Mouse (Mus musculus): Measurements from ENCODE around the gene Olfr859.
"Not testable (repeated sequence)": the region's sequence is repeated elsewhere in the genome, so short reads cannot be mapped to it uniquely, and the experiment has no call there.

Gene Olfr859

GRCm38 (mm10) chr9:19804606-19805005 lies at the start of gene Olfr859:
Olfr859 (plus strand) TSS chr9:19804906.
- DNase-seq (ENCODE audit: low spot score), result not testable (repeated sequence)

GRCm38 (mm10) chr9:19769136-19769535 lies 35.6 kb upstream of the Olfr859 start:
- DNase-seq (ENCODE audit: low spot score), result no peak

GRCm38 (mm10) chr9:19769701-19770100 lies 35.0 kb upstream of the Olfr859 start:
- DNase-seq (ENCODE audit: low spot score), result no peak

- DNase-seq (ENCODE audit: low spot score), result no peak
Measured at GRCm38 (mm10) chr9:19779983-19780382, 24.7 kb upstream of the Olfr859 start, which contains the start of gene Olfr58. Olfr58 (plus strand) TSS chr9:19780283.

GRCm38 (mm10) chr9:19803000-19803399 lies 1.7 kb upstream of the Olfr859 start:
- no peak for DNase-seq (ENCODE audit: low spot score)

- DNase-seq (ENCODE audit: low spot score), result no peak
Measured at GRCm38 (mm10) chr9:19849647-19850046, 44.9 kb downstream of the Olfr859 start, which contains the start of gene Olfr860. Olfr860 (minus strand) TSS chr9:19849747.

All from c-Kit-positive CD71-positive TER-119-positive erythroid progenitor cells, embryonic 14.5 days (primary cell).